Mouse (Mus musculus) lung, embryonic 14.5 days (tissue): ENCODE measurements around the gene Lrch2. TPM values are rescaled to one million over a fixed set of nuclear protein-coding genes. Genes with fewer than 3 reads are reported as not detected.
"Not testable (repeated sequence)": the region's sequence is repeated elsewhere in the genome, so short reads cannot be mapped to it uniquely, and the experiment has no call there.

Experiments used
- ATAC-seq: fragments of 200-750 bp; cut with Nextera tagmentation; 2 replicates; pipeline ENCODE4 v1.8.0; 2017; ENCODE audit warnings: mild to moderate bottlenecking, moderate TSS enrichment, moderate library complexity; ENCODE audit not compliant: insufficient read depth
- DNase-seq: peaks from one replicate; pipeline ENCODE4 v3.0.0-alpha.2; 2015
- H3K27ac ChIP-seq: fragments of 300-500 bp; sonication (generic); 2 replicates; pipeline ENCODE4 v1.5.1; 2014; ENCODE audit warnings: low read depth, mild to moderate bottlenecking, moderate library complexity
- H3K27me3 ChIP-seq: fragments of 300-500 bp; sonication (generic); 2 replicates; pipeline ENCODE4 v1.6.1; 2014; ENCODE audit warnings: low read length, control low read depth; ENCODE audit not compliant: insufficient read depth
- H3K36me3 ChIP-seq: fragments of 300-500 bp; sonication (generic); 2 replicates; pipeline ENCODE4 v1.6.1; 2014; ENCODE audit warnings: control low read depth; ENCODE audit not compliant: insufficient read depth
- H3K4me1 ChIP-seq: fragments of 300-500 bp; sonication (generic); 2 replicates; pipeline ENCODE4 v1.6.1; 2014; ENCODE audit warnings: antibody characterized with exemption, control low read depth; ENCODE audit not compliant: insufficient read depth
- H3K4me2 ChIP-seq: fragments of 300-500 bp; sonication (generic); 2 replicates; pipeline ENCODE4 v1.6.1; 2014; ENCODE audit warnings: mild to moderate bottlenecking
- H3K4me3 ChIP-seq: fragments of 300-500 bp; sonication (generic); 2 replicates; pipeline ENCODE4 v1.5.1; 2014; ENCODE audit warnings: low read depth, low read length
- H3K9ac ChIP-seq: fragments of 300-500 bp; sonication (generic); 2 replicates; pipeline ENCODE4 v1.6.1; 2014
- H3K9me3 ChIP-seq: fragments of 300-500 bp; sonication (generic); 2 replicates; pipeline ENCODE4 v1.6.1; 2016; ENCODE audit warnings: low read depth, low read length, control low read depth
- CTCF ChIP-seq: IDR thresholded peaks from 2 replicates; pipeline ENCODE4 v1.5.1; 2016; ENCODE audit warnings: antibody characterized with exemption, low read depth
- WGBS: fragments of 180-500 bp; shearing (Covaris S2); extraction: QIAGEN DNeasy Blood & Tissue Kit; methylation state at CpG from one replicate; pipeline ENCODE4 v1.1.7; 2014; 5-methylcytosine and 5-hydroxymethylcytosine counted together
- polyA plus RNA-seq: library from polyadenylated mRNA; unstranded; fragments of >200 nt; fragmentation: Nextera tagmentation; extraction: Ambion mirVana; gene quantifications from 2 replicates; pipeline ENCODE4 v1.2.1, GENCODE M21; 2014

The Lrch2 gene
- polyA plus RNA-seq, 1 experiment from 2014 or later: 6.6 TPM

GRCm38 (mm10) chrX:147489551-147489950 lies 64.3 kb downstream of the Lrch2 start:
- no peak overlapping the region for H3K4me3 ChIP-seq

GRCm38 (mm10) chrX:147453610-147454009 lies 100.3 kb downstream of the Lrch2 start, which contains the start of gene Vmn1r239-ps:
Gene Vmn1r239-ps, minus strand, starts transcription at chrX:147453710.
- not testable (repeated sequence) for ATAC-seq, H3K9me3 ChIP-seq, H3K4me1 ChIP-seq, H3K4me2 ChIP-seq, H3K27me3 ChIP-seq, H3K4me3 ChIP-seq, H3K36me3 ChIP-seq, H3K27ac ChIP-seq, DNase-seq, H3K9ac ChIP-seq
- WGBS: 85% methylated on average over 1 of the region's 1 CpGs

More at GRCm38 (mm10) chrX:147489551-147489950, 64.3 kb downstream of the Lrch2 start:
- DNase-seq (peak; percentile 7), ATAC-seq (no peak)
- Histone ChIP-seq H3K9ac (no peak overlapping the region), H3K36me3 (no peaks in the 10 kb centered on the region), H3K9me3 (no peaks in the 10 kb centered on the region), H3K4me2 (no peak overlapping the region), H3K4me1 (no peaks in the 10 kb centered on the region), H3K27me3 (no peaks in the 10 kb centered on the region), H3K27ac (no peak overlapping the region)
- TF ChIP-seq CTCF: peak; percentile 38
- 51% methylated on average over 2 of the region's 2 CpGs for WGBS

- no peaks in the 10 kb centered on the region for H3K9me3 ChIP-seq
Measured at GRCm38 (mm10) chrX:147443386-147443785, 110.5 kb downstream of the Lrch2 start.

GRCm38 (mm10) chrX:147435400-147435799 lies 118.5 kb downstream of the Lrch2 start:
- H3K4me2 ChIP-seq: no peak overlapping the region
- no peak overlapping the region for H3K4me3 ChIP-seq
- no peak for TF ChIP-seq CTCF
- no peak for DNase-seq
- WGBS: 83% methylated on average over 2 of the region's 2 CpGs
- no peaks in the 10 kb centered on the region for H3K4me1 ChIP-seq
- no peak overlapping the region for H3K9ac ChIP-seq
- no peaks in the 10 kb centered on the region for H3K9me3 ChIP-seq
- no peak for ATAC-seq
- H3K27me3 ChIP-seq: no peaks in the 10 kb centered on the region
- H3K27ac ChIP-seq: no peak overlapping the region
- H3K36me3 ChIP-seq: no peaks in the 10 kb centered on the region

More at GRCm38 (mm10) chrX:147443386-147443785, 110.5 kb downstream of the Lrch2 start:
- no peak for TF ChIP-seq CTCF
- H3K9ac ChIP-seq: no peak overlapping the region
- H3K36me3 ChIP-seq: no peaks in the 10 kb centered on the region
- ATAC-seq (no peak), DNase-seq (no peak)
- no peak overlapping the region for H3K4me3 ChIP-seq
- H3K4me2 ChIP-seq: no peak overlapping the region
- H3K4me1 ChIP-seq: no peaks in the 10 kb centered on the region
- 79% methylated on average over 4 of the region's 4 CpGs for WGBS
- H3K27ac ChIP-seq: no peak overlapping the region
- H3K27me3 ChIP-seq: no peaks in the 10 kb centered on the region

GRCm38 (mm10) chrX:147429753-147430152 lies 124.1 kb downstream of the Lrch2 start:
- H3K9me3 ChIP-seq: no peaks in the 10 kb centered on the region
- H3K36me3 ChIP-seq: no peaks in the 10 kb centered on the region
- H3K27me3 ChIP-seq: no peaks in the 10 kb centered on the region
- peak; percentile 89 for DNase-seq
- H3K4me1 ChIP-seq: no peaks in the 10 kb centered on the region
- no peak for TF ChIP-seq CTCF
- 31% methylated on average over 1 of the region's 1 CpGs for WGBS
- no peak overlapping the region for H3K4me2 ChIP-seq
- H3K27ac ChIP-seq: no peak overlapping the region
- no peak overlapping the region for H3K4me3 ChIP-seq
- ATAC-seq: peak; percentile 95
- H3K9ac ChIP-seq: no peak overlapping the region

- DNase-seq: no peak
- H3K9me3 ChIP-seq: no peaks in the 10 kb centered on the region
- no peaks in the 10 kb centered on the region for H3K36me3 ChIP-seq
- no peak within 1 kb of the TSS for H3K9ac ChIP-seq
- 54% methylated on average over 1 of the region's 1 CpGs for WGBS
- H3K27ac ChIP-seq: no peak within 1 kb of the TSS
- no peak for ATAC-seq
- H3K4me1 ChIP-seq: no peaks in the 10 kb centered on the region
- H3K4me2 ChIP-seq: no peak within 1 kb of the TSS
- H3K4me3 ChIP-seq: no peak within 1 kb of the TSS
- H3K27me3 ChIP-seq: no peaks in the 10 kb centered on the region
- TF ChIP-seq CTCF: no peak
Measured at GRCm38 (mm10) chrX:147429129-147429528, 124.8 kb downstream of the Lrch2 start, which contains the start of gene Il13ra2. Gene Il13ra2, minus strand, starts transcription at chrX:147429192.

Other genes starting within 250 kb of the Lrch2 start
- not detected in 2 replicates for gene Il13ra2, start 124.9 kb downstream of the Lrch2 start, polyA plus RNA-seq
- gene Vmn1r239-ps, start 100.4 kb downstream of the Lrch2 start, polyA plus RNA-seq: not detected in 2 replicates
- not detected in 2 replicates for gene Gm15128, start 211.9 kb upstream of the Lrch2 start, polyA plus RNA-seq